Mouse (Mus musculus): ENCODE measurements at regions not wholly inside any gene's neighbourhood (a gene's known extent, or its start where the extent isn't known, plus 50 kb on each side); places are given as distances from the start of the nearest gene placed in this dataset.

DNA sequence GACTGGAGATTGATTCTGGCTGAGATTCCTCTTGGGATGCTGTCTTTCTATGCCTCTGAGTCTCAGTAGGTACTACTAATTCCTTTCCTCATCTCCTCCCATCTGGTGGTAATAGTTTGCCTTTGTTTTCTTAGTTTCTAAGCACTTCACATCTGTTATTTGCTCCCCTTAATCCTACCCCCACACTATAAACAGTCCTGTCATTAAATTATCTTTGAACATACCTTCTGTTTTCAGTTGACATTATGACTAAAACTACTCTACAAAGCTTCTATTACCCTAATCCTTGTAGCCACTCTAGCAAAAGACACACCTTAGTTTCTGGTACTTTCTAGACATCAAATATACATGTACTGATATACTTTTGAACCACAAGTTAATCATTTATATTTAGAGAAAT, 413.4 kb upstream of the Cblb start:
- no peak overlapping the region for H3K9ac ChIP-seq (replicated peaks; ENCODE audit: low read depth, low read length)
- H3K36me3 ChIP-seq (replicated peaks; ENCODE audit: control insufficient read depth, insufficient read depth, low read length): no peaks in the 10 kb centered on the region
- DNase-seq (ENCODE audit: low spot score) (no peak), ATAC-seq (ENCODE audit: insufficient read depth, low read depth) (no peak)
- no peak overlapping the region for H3K27ac ChIP-seq (ENCODE audit: low read depth)
- no peaks in the 10 kb centered on the region for H3K27me3 ChIP-seq (ENCODE audit: control insufficient read depth, insufficient read depth, low read length)
- no peak for TF ChIP-seq CTCF (IDR thresholded peaks at IDR 0.05; ENCODE audit: low read depth)
- TF ChIP-seq EP300 (IDR thresholded peaks at IDR 0.05; ENCODE audit: low read depth): no peak
- no peak overlapping the region for H3K4me2 ChIP-seq (ENCODE audit: low read depth, low read length)
- H3K9me3 ChIP-seq (replicated peaks; ENCODE audit: control insufficient read depth, low read length): no peaks in the 10 kb centered on the region
- no peaks in the 10 kb centered on the region for H3K4me1 ChIP-seq (ENCODE audit: control insufficient read depth, insufficient read depth)
- H3K4me3 ChIP-seq (ENCODE audit: low read depth, low read length): no peak overlapping the region

GRCm38 (mm10) chr16:51646646-51647045, 384.4 kb upstream of the Cblb start:
- 68% methylated on average over 1 of the region's 1 CpGs for WGBS
- no peak overlapping the region for H3K4me3 ChIP-seq (ENCODE audit: low read depth, low read length)
- H3K27me3 ChIP-seq (ENCODE audit: control insufficient read depth, insufficient read depth, low read length): no peaks in the 10 kb centered on the region
- no peak overlapping the region for H3K9ac ChIP-seq (replicated peaks; ENCODE audit: low read depth, low read length)
- no peak overlapping the region for H3K27ac ChIP-seq (ENCODE audit: low read depth)
- no peaks in the 10 kb centered on the region for H3K36me3 ChIP-seq (replicated peaks; ENCODE audit: control insufficient read depth, insufficient read depth, low read length)
- ATAC-seq (ENCODE audit: insufficient read depth, low read depth) (no peak), DNase-seq (ENCODE audit: low spot score) (no peak)
- H3K9me3 ChIP-seq (replicated peaks; ENCODE audit: control insufficient read depth, low read length): no peaks in the 10 kb centered on the region
- no peaks in the 10 kb centered on the region for H3K4me1 ChIP-seq (ENCODE audit: control insufficient read depth, insufficient read depth)
- H3K4me2 ChIP-seq (ENCODE audit: low read depth, low read length): no peak overlapping the region
- no peak for TF ChIP-seq EP300 (IDR thresholded peaks at IDR 0.05; ENCODE audit: low read depth)
- TF ChIP-seq CTCF (IDR thresholded peaks at IDR 0.05; ENCODE audit: low read depth): no peak

- Histone ChIP-seq H3K27ac (ENCODE audit: low read depth) (no peak overlapping the region), H3K4me2 (ENCODE audit: low read depth, low read length) (no peak overlapping the region), H3K4me1 (ENCODE audit: control insufficient read depth, insufficient read depth) (no peaks in the 10 kb centered on the region), H3K27me3 (ENCODE audit: control insufficient read depth, insufficient read depth, low read length) (no peaks in the 10 kb centered on the region), H3K9ac (replicated peaks; ENCODE audit: low read depth, low read length) (no peak overlapping the region), H3K36me3 (replicated peaks; ENCODE audit: control insufficient read depth, insufficient read depth, low read length) (no peaks in the 10 kb centered on the region), H3K4me3 (ENCODE audit: low read depth, low read length) (no peak overlapping the region), H3K9me3 (replicated peaks; ENCODE audit: control insufficient read depth, low read length) (no peaks in the 10 kb centered on the region)
- DNase-seq (ENCODE audit: low spot score) (no peak), ATAC-seq (ENCODE audit: insufficient read depth, low read depth) (no peak; the same call in 1 of the 2 replicates)
- TF ChIP-seq EP300 (IDR thresholded peaks at IDR 0.05; ENCODE audit: low read depth) (no peak), CTCF (IDR thresholded peaks at IDR 0.05; ENCODE audit: low read depth) (no peak)
- 42% methylated on average over 5 of the region's 5 CpGs for WGBS
These were observed 380.9 kb upstream of the Cblb start for GRCm38 (mm10) chr16:51650100-51650499.

DNA sequence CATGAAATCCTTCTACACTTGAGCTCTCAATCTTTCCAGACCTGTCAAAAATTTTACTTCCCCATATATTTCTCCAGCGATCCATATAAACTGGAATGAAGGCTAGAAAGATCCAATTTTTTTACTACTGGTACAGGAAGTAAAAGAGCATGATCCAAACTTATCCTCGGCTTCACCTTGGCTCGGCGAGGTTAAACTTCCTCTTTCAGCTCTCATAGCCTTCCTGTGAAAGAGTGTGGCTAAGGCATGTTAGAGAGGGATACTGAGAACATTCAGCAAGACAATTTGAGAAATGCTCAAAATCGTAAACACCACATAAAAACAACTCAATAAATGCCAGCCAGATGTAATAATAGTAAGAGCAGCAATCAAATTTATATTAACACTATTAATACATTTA, 380.3 kb upstream of the Cblb start:
- Histone ChIP-seq H3K9ac (replicated peaks; ENCODE audit: low read depth, low read length) (no peak overlapping the region), H3K27ac (ENCODE audit: low read depth) (no peak overlapping the region), H3K27me3 (ENCODE audit: control insufficient read depth, insufficient read depth, low read length) (no peaks in the 10 kb centered on the region), H3K4me2 (ENCODE audit: low read depth, low read length) (no peak overlapping the region), H3K4me1 (ENCODE audit: control insufficient read depth, insufficient read depth) (no peaks in the 10 kb centered on the region), H3K36me3 (replicated peaks; ENCODE audit: control insufficient read depth, insufficient read depth, low read length) (no peaks in the 10 kb centered on the region), H3K9me3 (replicated peaks; ENCODE audit: control insufficient read depth, low read length) (no peaks in the 10 kb centered on the region), H3K4me3 (ENCODE audit: low read depth, low read length) (no peak overlapping the region)
- no peak for TF ChIP-seq CTCF (IDR thresholded peaks at IDR 0.05; ENCODE audit: low read depth)
- TF ChIP-seq EP300 (IDR thresholded peaks at IDR 0.05; ENCODE audit: low read depth): no peak
- DNase-seq (ENCODE audit: low spot score) (no peak), ATAC-seq (ENCODE audit: insufficient read depth, low read depth) (no peak)
- 81% methylated on average over 5 of the region's 5 CpGs for WGBS

DNA sequence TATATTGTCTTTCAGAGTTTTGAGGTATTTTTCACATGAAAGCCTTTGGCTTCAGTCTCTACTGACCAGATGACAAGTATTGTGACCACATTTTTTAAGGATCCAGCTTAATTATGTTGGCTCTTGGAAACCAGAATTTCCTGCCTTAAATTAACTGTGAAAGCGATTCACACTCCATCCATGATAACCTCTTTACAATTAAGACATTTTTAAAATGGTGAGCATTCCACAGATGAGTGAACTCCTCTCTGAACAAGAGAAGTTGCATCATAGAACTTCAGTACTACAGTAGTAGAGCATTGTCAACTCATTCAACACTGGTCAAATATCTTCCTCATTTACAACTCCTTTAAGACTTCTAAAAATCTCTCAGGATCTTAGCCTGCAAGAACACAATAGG, 369.3 kb upstream of the Cblb start:
- no peak overlapping the region for H3K4me3 ChIP-seq (ENCODE audit: low read depth, low read length)
- no peak overlapping the region for H3K4me2 ChIP-seq (ENCODE audit: low read depth, low read length)
- TF ChIP-seq EP300 (IDR thresholded peaks at IDR 0.05; ENCODE audit: low read depth): no peak
- TF ChIP-seq CTCF (IDR thresholded peaks at IDR 0.05; ENCODE audit: low read depth): no peak
- H3K27ac ChIP-seq (ENCODE audit: low read depth): no peak overlapping the region
- H3K27me3 ChIP-seq (ENCODE audit: control insufficient read depth, insufficient read depth, low read length): no peaks in the 10 kb centered on the region
- 52% methylated on average over 1 of the region's 1 CpGs for WGBS
- H3K9me3 ChIP-seq (replicated peaks; ENCODE audit: control insufficient read depth, low read length): no peaks in the 10 kb centered on the region
- no peak for ATAC-seq (ENCODE audit: insufficient read depth, low read depth)
- no peak for DNase-seq (ENCODE audit: low spot score)
- H3K9ac ChIP-seq (replicated peaks; ENCODE audit: low read depth, low read length): no peak overlapping the region
- H3K4me1 ChIP-seq (ENCODE audit: control insufficient read depth, insufficient read depth): 0 out of 2 replicates have a peak, but pooled peaks cover 5% of the 10 kb centered on the region
- H3K36me3 ChIP-seq (replicated peaks; ENCODE audit: control insufficient read depth, insufficient read depth, low read length): no peaks in the 10 kb centered on the region

GRCm38 (mm10) chr16:51664325-51664724, 366.7 kb upstream of the Cblb start:
- no peak for DNase-seq (ENCODE audit: low spot score)
- no peak for ATAC-seq (ENCODE audit: insufficient read depth, low read depth)
- H3K4me3 ChIP-seq (ENCODE audit: low read depth, low read length): no peak overlapping the region
- 75% methylated on average over 2 of the region's 2 CpGs for WGBS
- no peak for TF ChIP-seq EP300 (IDR thresholded peaks at IDR 0.05; ENCODE audit: low read depth)
- no peak for TF ChIP-seq CTCF (IDR thresholded peaks at IDR 0.05; ENCODE audit: low read depth)
- H3K27ac ChIP-seq (ENCODE audit: low read depth): no peak overlapping the region
- peaks cover 4% of the 10 kb centered on the region; the same call in 1 of the 2 replicates for H3K9me3 ChIP-seq (replicated peaks; ENCODE audit: control insufficient read depth, low read length)
- H3K36me3 ChIP-seq (replicated peaks; ENCODE audit: control insufficient read depth, insufficient read depth, low read length): no peaks in the 10 kb centered on the region
- H3K4me2 ChIP-seq (ENCODE audit: low read depth, low read length): no peak overlapping the region
- 0 out of 2 replicates have a peak, but pooled peaks cover 5% of the 10 kb centered on the region for H3K4me1 ChIP-seq (ENCODE audit: control insufficient read depth, insufficient read depth)
- H3K9ac ChIP-seq (replicated peaks; ENCODE audit: low read depth, low read length): no peak overlapping the region
- H3K27me3 ChIP-seq (ENCODE audit: control insufficient read depth, insufficient read depth, low read length): no peaks in the 10 kb centered on the region
